Mouse (Mus musculus): ENCODE measurements at regions not wholly inside any gene's neighbourhood (a gene's known extent, or its start where the extent isn't known, plus 50 kb on each side); places are given as distances from the start of the nearest gene placed in this dataset.

- Histone ChIP-seq H3K4me2 (replicated peaks; ENCODE audit: low read depth) (no peak overlapping the region), H3K4me3 (ENCODE audit: low read depth, low read length) (no peak overlapping the region), H3K27ac (replicated peaks) (no peak overlapping the region), H3K36me3 (ENCODE audit: control insufficient read depth, insufficient read depth, low read length) (no peaks in the 10 kb centered on the region), H3K9me3 (ENCODE audit: control insufficient read depth, low read length) (no peaks in the 10 kb centered on the region), H3K9ac (ENCODE audit: low read length) (no peak overlapping the region), H3K4me1 (replicated peaks; ENCODE audit: control insufficient read depth, insufficient read depth) (no peaks in the 10 kb centered on the region), H3K27me3 (ENCODE audit: control insufficient read depth, insufficient read depth, low read length) (no peaks in the 10 kb centered on the region)
- no peak for ATAC-seq (ENCODE audit: low FRiP score, low TSS enrichment)
- DNase-seq (ENCODE audit: low spot score), result no peak
- no peak for TF ChIP-seq CTCF (IDR thresholded peaks at IDR 0.05; ENCODE audit: low read depth)
- no peak for TF ChIP-seq EP300 (optimal IDR thresholded peaks at IDR 0.05)
- WGBS, result 82% methylated on average over 5 of the region's 5 CpGs
Observed at GRCm38 (mm10) chr1:179906115-179906514, 54.2 kb upstream of the Cdc42bpa start.

DNA sequence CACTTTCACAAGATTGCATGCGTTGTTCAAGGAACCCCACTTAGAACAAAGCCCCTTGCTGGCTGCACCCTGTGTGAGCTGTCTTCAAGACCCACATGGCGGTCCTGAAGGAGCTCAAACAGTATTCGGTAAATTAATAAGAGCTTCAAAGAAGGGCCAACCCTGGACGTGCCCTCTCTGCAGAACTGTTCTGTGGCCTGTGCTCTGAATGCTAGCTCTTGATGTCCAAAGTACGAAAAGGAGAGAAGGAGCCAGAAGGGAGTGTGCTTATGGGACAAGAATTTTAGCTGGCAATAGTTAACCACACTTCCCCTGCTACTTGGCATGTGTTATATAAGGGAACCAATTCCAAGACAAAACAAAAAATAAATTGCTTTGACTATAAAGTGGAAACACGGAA is 67.6 kb upstream of the Cdc42bpa start:
- Histone ChIP-seq H3K4me3 (ENCODE audit: low read depth, low read length) (no peak overlapping the region), H3K4me2 (replicated peaks; ENCODE audit: low read depth) (no peak overlapping the region), H3K27ac (replicated peaks) (no peak overlapping the region), H3K4me1 (replicated peaks; ENCODE audit: control insufficient read depth, insufficient read depth) (no peaks in the 10 kb centered on the region), H3K27me3 (ENCODE audit: control insufficient read depth, insufficient read depth, low read length) (no peaks in the 10 kb centered on the region), H3K9ac (ENCODE audit: low read length) (no peak overlapping the region), H3K36me3 (ENCODE audit: control insufficient read depth, insufficient read depth, low read length) (no peaks in the 10 kb centered on the region), H3K9me3 (ENCODE audit: control insufficient read depth, low read length) (no peaks in the 10 kb centered on the region)
- no peak for DNase-seq (ENCODE audit: low spot score)
- 71% methylated on average over 6 of the region's 6 CpGs for WGBS
- no peak for ATAC-seq (ENCODE audit: low FRiP score, low TSS enrichment)
- TF ChIP-seq CTCF (IDR thresholded peaks at IDR 0.05; ENCODE audit: low read depth), result no peak
- TF ChIP-seq EP300 (optimal IDR thresholded peaks at IDR 0.05), result no peak

GRCm38 (mm10) chr1:179887921-179888320 is 72.4 kb upstream of the Cdc42bpa start:
- no peak overlapping the region for H3K9ac ChIP-seq (ENCODE audit: low read length)
- ATAC-seq (ENCODE audit: low FRiP score, low TSS enrichment) (no peak), DNase-seq (ENCODE audit: low spot score) (no peak)
- no peaks in the 10 kb centered on the region for H3K4me1 ChIP-seq (replicated peaks; ENCODE audit: control insufficient read depth, insufficient read depth)
- H3K4me3 ChIP-seq (ENCODE audit: low read depth, low read length), result no peak overlapping the region
- no peaks in the 10 kb centered on the region for H3K27me3 ChIP-seq (ENCODE audit: control insufficient read depth, insufficient read depth, low read length)
- H3K4me2 ChIP-seq (replicated peaks; ENCODE audit: low read depth), result no peak overlapping the region
- no peaks in the 10 kb centered on the region for H3K36me3 ChIP-seq (ENCODE audit: control insufficient read depth, insufficient read depth, low read length)
- H3K9me3 ChIP-seq (ENCODE audit: control insufficient read depth, low read length), result no peaks in the 10 kb centered on the region
- no peak overlapping the region for H3K27ac ChIP-seq (replicated peaks)
- no peak for TF ChIP-seq EP300 (optimal IDR thresholded peaks at IDR 0.05)
- no peak for TF ChIP-seq CTCF (IDR thresholded peaks at IDR 0.05; ENCODE audit: low read depth)
- WGBS, result 43% methylated on average over 9 of the region's 9 CpGs

GRCm38 (mm10) chr1:179881222-179881621 is 77.7 kb upstream of the Ahctf1 start:
- DNase-seq (ENCODE audit: low spot score) (no peak), ATAC-seq (ENCODE audit: low FRiP score, low TSS enrichment) (no peak)
- no peaks in the 10 kb centered on the region for H3K4me1 ChIP-seq (replicated peaks; ENCODE audit: control insufficient read depth, insufficient read depth)
- no peak overlapping the region for H3K9ac ChIP-seq (ENCODE audit: low read length)
- no peak overlapping the region for H3K27ac ChIP-seq (replicated peaks)
- no peaks in the 10 kb centered on the region for H3K36me3 ChIP-seq (ENCODE audit: control insufficient read depth, insufficient read depth, low read length)
- no peaks in the 10 kb centered on the region for H3K9me3 ChIP-seq (ENCODE audit: control insufficient read depth, low read length)
- 70% methylated on average over 5 of the region's 5 CpGs for WGBS
- H3K27me3 ChIP-seq (ENCODE audit: control insufficient read depth, insufficient read depth, low read length), result no peaks in the 10 kb centered on the region
- no peak for TF ChIP-seq EP300 (optimal IDR thresholded peaks at IDR 0.05)
- TF ChIP-seq CTCF (IDR thresholded peaks at IDR 0.05; ENCODE audit: low read depth), result no peak
- no peak overlapping the region for H3K4me2 ChIP-seq (replicated peaks; ENCODE audit: low read depth)
- no peak overlapping the region for H3K4me3 ChIP-seq (ENCODE audit: low read depth, low read length)

- Histone ChIP-seq H3K9ac (ENCODE audit: low read length) (no peak overlapping the region), H3K4me1 (replicated peaks; ENCODE audit: control insufficient read depth, insufficient read depth) (no peaks in the 10 kb centered on the region), H3K4me2 (replicated peaks; ENCODE audit: low read depth) (no peak overlapping the region), H3K4me3 (ENCODE audit: low read depth, low read length) (no peak overlapping the region), H3K27ac (replicated peaks) (no peak overlapping the region), H3K36me3 (ENCODE audit: control insufficient read depth, insufficient read depth, low read length) (no peaks in the 10 kb centered on the region), H3K9me3 (ENCODE audit: control insufficient read depth, low read length) (no peaks in the 10 kb centered on the region), H3K27me3 (ENCODE audit: control insufficient read depth, insufficient read depth, low read length) (no peaks in the 10 kb centered on the region)
- WGBS, result 69% methylated on average over 6 of the region's 6 CpGs
- no peak for DNase-seq (ENCODE audit: low spot score)
- ATAC-seq (ENCODE audit: low FRiP score, low TSS enrichment), result no peak
- no peak for TF ChIP-seq EP300 (optimal IDR thresholded peaks at IDR 0.05)
- no peak for TF ChIP-seq CTCF (IDR thresholded peaks at IDR 0.05; ENCODE audit: low read depth)
Observed at GRCm38 (mm10) chr1:179877893-179878292, 74.4 kb upstream of the Ahctf1 start.

- Histone ChIP-seq H3K27ac (replicated peaks) (no peak overlapping the region), H3K4me1 (replicated peaks; ENCODE audit: control insufficient read depth, insufficient read depth) (no peaks in the 10 kb centered on the region), H3K27me3 (ENCODE audit: control insufficient read depth, insufficient read depth, low read length) (no peaks in the 10 kb centered on the region), H3K36me3 (ENCODE audit: control insufficient read depth, insufficient read depth, low read length) (no peaks in the 10 kb centered on the region), H3K4me2 (replicated peaks; ENCODE audit: low read depth) (no peak overlapping the region), H3K9ac (ENCODE audit: low read length) (no peak overlapping the region), H3K4me3 (ENCODE audit: low read depth, low read length) (no peak overlapping the region), H3K9me3 (ENCODE audit: control insufficient read depth, low read length) (no peaks in the 10 kb centered on the region)
- ATAC-seq (ENCODE audit: low FRiP score, low TSS enrichment), result no peak
- TF ChIP-seq CTCF (IDR thresholded peaks at IDR 0.05; ENCODE audit: low read depth), result no peak
- TF ChIP-seq EP300 (optimal IDR thresholded peaks at IDR 0.05), result no peak
- WGBS, result 71% methylated on average over 12 of the region's 12 CpGs
- DNase-seq (ENCODE audit: low spot score), result no peak
Observed at GRCm38 (mm10) chr1:179873772-179874555, 70.5 kb upstream of the Ahctf1 start.

Data from stomach, postnatal 0 days (tissue).